Mouse (Mus musculus): Measurements from ENCODE around the gene Ffar3. TPM values are rescaled to one million over a fixed set of nuclear protein-coding genes. Genes with fewer than 3 reads are reported as not detected.

The Ffar3 gene
- not detected for total RNA-seq (2021)
- long read RNA-seq, partial matches to known transcripts: 0 of 1 reads
- long read RNA-seq, other reads (novel, unspliced or antisense): 0 of 1 reads

DNA sequence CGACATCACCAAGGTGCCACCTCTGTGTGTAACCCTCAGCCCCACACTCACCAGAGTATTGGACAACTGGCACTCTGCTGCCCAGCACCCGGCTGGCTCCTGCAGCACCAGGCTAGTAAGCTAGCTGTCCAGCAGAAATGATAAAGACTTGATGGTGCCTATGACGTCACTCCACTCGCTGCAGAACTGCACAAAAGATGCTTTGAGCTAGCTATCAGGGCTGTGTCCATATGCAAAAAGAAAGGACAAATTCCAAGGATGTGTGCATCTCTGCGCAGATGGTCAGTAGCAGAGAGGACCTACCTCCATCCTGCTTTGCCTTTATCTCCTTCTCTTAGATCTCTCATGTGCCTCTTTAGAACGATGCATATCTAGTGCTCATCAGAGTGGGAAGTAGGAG, at the start of gene Ffar3:
Ffar3 (minus strand) TSS at position 101 of the 400 bp plus-strand sequence.
- no peak for DNase-seq (ENCODE audit: low spot score in 2 of 2)

DNA sequence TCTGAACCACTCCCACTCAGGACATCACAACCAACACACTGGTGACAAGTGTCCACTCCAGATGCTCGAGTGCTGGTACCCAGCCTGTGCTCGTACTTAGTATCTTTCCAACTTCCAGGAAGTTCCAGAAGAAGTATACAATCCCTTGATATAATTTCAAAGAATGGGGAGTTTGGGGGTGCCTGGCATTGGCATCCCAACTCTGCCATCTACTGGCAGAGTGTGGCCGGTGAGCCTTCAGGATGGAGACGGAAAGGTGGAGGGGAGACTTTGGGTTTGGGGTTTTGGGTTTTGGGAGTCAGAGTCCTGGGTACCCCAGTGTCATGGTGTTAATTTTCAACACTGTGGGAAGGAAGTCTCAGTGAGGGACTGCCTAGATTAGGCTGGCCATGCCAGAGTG, 48.1 kb upstream of the Ffar3 start:
- DNase-seq (ENCODE audit: low spot score in 2 of 2): peak; percentile 28 to 52

DNA sequence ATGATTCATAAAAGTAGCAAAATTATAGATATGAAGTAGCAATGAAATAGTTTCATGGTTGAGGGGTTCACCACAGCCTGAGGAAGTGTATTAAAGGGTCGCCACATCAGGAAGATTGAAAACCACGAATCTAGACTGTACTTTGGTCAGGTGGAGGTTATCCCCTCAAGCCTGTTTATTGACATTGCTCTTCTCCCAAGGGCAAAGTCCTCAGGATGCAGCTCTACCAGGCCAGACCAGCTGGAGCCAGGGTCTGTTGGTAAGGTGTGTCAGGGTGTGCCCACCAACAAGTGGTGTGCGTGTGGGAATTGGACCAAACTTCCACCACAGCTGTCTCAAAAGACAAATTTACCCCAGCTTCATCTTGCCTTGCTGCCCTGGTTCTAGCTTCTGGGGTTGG, 39.2 kb upstream of the Ffar3 start:
- no peak for DNase-seq (ENCODE audit: low spot score in 2 of 2)

DNA sequence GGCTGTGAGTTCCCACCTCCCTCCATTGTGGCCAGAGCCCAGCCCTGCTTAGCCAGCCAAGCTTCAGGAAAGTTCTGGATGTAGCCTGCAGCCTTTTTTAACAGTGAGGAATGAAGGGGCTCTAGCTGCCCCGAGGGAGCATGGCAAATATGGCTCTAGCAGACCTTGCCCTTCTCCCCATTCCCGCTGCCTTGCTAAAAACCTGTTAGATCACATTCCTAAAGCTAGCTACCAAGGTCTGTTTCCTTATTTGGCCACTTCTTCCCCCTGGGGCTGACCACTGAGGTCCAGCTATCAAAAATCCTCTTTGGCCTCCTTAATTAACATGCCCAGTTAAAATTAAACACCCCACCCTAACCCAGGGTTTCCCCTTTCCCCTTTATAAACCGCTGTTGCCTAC, 36.5 kb upstream of the Ffar3 start:
- DNase-seq (ENCODE audit: low spot score in 2 of 2): no peak

DNA sequence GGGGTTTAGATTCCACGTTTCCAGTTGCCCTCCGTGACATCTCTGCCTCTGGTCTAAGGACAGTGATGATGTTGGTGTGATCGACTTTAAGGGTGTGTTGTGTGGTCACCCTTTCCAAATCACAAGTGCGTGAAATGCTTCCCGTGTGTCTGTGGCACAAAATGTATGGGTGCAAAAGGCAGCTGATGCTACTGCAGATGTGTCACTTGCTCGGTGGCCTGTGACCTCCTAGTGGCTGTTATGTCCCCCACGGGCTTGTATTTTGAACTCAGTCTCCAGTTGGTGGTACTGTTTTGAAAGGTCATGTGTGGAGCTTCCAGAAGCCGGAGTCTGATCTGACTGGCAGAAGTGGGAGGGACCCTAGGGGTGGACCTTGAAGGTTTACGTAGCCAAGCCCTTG, 35.8 kb upstream of the Ffar3 start:
- no peak for DNase-seq (ENCODE audit: low spot score in 2 of 2)

DNA sequence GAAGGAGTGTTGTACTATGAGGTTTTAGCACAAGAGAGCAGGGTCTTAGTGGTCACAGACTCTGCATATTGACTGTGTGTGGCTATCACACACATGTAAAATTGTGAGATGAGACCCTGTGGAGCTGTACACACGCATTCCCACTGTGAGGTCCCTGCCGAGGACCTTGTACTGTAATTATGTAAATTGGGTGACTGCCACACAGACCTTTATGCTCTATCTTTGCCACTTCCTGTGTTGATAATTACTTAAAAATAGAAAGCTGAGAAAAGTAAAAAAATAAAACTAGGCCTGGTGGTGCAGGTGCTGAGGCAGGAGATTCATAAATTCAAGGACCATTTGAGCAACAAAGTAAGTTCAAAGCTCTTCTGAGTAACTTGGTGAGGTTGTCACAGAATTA, 34.7 kb upstream of the Ffar3 start:
- DNase-seq (ENCODE audit: low spot score in 2 of 2): no peak

DNA sequence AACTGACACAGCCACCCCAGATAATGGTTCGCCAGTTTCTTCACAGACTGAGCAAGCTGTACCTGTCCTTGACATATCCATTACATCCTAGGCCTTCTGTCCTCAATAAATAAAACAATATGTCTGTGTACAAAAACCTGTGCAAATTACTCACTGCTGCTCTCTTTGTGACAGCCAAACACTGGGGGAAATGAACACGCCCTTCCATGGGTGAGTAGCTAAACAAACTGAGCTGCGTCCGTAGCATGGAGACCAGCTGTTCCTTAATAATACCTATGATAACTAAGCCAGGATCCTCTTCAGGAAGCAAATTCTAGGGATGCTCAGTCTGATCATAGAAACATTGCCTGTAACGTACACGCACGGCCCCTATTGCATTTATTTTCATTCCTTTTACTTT, 32.8 kb upstream of the Ffar3 start:
- no peak for DNase-seq (ENCODE audit: low spot score in 2 of 2)

DNA sequence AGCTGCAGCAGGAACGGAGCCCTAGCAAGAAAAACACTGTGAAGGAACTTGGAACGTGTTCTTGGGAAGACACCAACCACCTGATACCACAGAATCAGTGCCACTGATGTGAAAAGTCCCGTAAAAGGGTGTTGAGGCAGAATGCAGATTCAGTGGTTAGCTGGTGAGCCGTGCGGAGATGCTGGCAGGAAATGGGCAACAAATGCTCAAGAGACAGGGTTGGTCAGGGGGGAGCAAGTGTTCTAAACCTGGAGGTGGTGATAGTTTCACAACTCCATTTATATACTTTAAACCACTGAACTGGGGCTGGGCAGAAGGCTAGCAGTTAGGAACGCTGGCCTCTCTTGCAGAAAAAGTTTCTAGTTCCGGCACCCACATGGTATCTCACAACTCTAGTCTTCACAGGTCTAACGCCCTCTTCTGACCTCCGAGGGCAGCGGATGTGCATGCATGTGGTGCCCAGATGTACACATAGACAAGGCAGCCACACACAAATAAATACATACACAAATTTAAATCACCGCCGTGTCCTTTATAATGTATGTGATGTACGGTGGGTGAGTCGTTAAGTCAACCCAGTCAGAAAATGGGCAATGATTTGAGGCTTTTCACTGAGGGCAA, 31.7 kb upstream of the Ffar3 start:
- DNase-seq (ENCODE audit: low spot score in 2 of 2): peak; percentile 17 to 21

DNA sequence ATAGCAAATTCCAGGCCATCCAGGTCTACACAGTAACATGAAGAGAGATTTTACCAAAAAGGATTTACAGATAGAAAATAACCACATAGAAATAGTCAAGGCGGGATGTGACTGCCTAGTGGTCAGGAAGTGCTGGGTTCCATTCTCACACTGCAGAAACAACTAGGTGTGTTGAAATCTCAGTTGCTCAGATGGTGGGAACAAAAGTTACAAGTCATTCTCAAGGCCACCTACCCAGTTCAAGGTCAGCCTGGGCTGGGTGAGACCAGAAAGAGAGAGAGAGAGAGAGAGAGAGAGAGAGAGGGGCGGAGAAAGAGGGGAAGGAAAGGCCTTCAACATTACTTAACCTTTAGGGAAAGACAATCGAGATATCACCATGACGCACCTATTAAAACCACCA, 30.9 kb upstream of the Ffar3 start:
- no peak for DNase-seq (ENCODE audit: low spot score in 2 of 2)

DNA sequence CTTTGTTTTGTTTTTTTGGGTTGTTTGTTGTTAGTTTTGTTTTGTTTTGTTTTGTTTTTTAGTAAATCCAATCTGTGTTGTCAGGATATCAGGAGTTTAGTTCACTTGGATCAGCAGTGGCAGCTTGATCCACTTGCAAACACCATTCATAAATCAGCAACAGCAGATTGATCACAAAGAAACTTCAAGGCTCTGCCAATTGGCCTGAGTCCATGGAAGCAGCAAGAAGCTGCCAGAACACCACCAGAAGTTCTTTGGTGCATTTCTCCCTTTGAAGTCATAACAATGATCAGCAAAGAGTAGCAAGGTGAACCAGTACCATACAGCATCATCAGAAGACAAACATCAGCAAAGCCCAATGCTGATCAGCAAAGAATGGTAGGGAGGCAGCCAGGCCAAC, 28.1 kb upstream of the Ffar3 start:
- peak in 1 of 2 experiments; percentile 19 for DNase-seq (ENCODE audit: low spot score in 2 of 2)

DNA sequence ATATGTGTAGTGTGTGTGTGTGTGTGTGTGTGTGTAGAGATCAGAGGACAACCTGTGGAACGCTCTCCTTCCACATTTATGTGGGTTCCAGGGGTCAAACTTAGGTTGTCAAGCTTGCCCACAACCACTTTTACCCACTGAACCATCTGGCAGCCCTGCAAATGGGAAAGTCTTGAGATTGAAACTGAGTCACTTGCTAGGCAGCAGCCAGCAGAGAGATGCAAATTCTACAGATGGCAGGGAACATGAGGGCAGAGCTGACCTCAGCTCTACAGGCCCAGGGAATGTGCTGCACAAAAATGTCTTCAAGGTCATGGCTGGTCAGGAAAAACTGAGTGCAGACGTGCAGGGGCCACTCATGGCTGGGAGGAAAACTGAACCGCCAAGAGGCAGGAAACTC, 25.4 kb upstream of the Ffar3 start:
- DNase-seq (ENCODE audit: low spot score in 2 of 2): no peak

DNA sequence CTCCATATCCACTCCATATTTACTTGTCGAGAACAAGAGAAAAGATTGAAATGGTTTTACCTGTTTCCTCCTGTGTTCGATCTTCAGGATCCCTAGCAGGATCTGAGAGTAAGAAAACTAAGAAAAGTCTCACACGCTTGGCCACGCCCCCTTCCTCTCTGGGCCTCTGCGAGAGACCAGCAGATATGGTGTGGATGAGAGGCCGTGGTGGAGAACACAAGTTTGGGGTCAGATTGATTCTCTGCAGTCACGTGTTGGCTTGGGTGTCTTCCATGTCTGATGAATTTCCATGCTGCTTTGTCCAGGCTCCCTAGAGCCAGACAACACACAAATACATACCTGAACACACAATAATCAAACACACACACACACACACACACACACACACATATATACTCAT, 24.2 kb upstream of the Ffar3 start, which contains the start of gene Cd22:
Cd22 (minus strand) TSS at position 167 of the 400 bp plus-strand sequence.
- DNase-seq (ENCODE audit: low spot score in 2 of 2): no peak

DNA sequence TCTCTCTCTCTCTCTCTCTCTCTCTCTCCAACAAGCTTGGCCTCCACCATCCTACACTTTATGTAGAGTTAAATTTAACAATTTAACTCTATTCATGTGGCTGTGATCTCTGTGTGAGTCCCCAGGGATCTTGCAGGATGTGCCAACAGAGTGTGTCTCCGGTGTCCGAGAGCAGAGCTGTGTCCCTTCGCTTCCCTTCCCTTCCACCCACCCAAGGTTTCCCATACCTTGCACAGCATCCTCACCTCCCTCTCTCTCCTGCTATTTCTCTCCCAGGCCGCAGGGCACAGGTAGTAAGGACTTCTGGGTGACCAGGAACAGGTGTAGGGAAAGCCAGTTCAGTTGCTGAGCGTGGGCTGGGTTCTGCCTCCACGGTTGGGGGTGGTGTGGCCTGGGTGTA, 23.0 kb upstream of the Ffar3 start:
- DNase-seq (ENCODE audit: low spot score in 2 of 2): no peak

DNA sequence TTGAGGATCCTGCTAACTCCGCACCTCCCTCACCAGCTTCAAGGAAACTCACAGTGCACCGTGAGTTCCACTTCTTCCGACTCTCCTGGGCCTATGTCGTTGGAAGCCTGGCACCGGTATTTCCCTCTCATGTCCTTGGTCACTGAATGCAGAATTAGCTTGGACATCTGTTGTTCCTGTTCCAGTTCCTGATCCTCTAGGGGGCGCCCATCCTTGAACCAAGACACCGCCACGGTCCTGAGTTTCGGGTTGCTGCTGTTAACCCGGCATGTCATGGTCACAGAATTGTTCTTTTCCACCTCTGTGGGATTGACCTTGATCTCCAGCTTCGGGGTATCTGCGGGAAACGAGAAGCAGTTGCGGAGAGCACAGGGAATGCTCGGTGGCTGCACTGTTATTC, 17.1 kb upstream of the Ffar3 start:
- peak; percentile 73 to 80 for DNase-seq (ENCODE audit: low spot score in 2 of 2)

DNA sequence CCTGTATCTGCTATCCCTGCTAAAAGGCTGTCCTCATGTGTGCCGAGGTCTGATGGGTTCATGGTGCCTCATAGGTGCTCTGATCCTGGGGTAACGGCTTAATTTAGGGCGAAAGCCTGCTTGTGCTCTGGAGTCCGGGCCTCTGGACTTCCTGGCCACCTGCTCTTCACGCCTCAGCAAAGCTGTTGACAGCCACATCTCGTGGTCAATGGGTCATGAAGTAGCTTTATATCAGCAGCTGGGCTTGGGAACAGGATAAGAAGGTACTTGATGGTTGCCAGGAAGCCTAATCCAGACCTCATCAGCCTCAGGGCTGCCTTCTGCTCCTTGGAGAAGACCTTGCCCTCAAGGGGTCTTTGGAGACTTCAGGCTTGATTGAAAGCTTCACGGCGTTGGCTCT, 7.4 kb upstream of the Ffar3 start:
- DNase-seq (ENCODE audit: low spot score in 2 of 2): no peak

DNA sequence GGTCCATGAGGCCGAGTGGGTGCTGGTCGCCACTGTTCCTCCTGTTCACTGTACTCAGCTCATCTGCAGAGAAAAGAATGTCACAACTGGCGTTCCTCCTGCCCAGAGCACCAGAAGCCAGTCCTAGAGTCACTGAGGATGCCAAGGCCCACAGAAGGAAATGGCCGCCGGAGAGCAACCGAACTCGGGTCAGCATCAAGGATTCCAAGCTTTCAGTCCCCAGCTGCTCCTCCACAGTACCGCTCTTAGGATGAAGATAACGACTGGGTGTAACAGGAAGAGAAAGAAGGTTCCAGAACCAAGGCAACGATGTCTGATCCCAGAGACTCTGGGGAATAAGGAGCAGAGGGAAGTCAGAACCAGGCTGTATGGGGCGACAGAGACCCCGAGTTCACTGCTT, 5.5 kb upstream of the Ffar3 start, which contains the start of gene Ffar1:
Ffar1 (minus strand) TSS at position 101 of the 400 bp plus-strand sequence.
- no peak for DNase-seq (ENCODE audit: low spot score in 2 of 2)

DNA sequence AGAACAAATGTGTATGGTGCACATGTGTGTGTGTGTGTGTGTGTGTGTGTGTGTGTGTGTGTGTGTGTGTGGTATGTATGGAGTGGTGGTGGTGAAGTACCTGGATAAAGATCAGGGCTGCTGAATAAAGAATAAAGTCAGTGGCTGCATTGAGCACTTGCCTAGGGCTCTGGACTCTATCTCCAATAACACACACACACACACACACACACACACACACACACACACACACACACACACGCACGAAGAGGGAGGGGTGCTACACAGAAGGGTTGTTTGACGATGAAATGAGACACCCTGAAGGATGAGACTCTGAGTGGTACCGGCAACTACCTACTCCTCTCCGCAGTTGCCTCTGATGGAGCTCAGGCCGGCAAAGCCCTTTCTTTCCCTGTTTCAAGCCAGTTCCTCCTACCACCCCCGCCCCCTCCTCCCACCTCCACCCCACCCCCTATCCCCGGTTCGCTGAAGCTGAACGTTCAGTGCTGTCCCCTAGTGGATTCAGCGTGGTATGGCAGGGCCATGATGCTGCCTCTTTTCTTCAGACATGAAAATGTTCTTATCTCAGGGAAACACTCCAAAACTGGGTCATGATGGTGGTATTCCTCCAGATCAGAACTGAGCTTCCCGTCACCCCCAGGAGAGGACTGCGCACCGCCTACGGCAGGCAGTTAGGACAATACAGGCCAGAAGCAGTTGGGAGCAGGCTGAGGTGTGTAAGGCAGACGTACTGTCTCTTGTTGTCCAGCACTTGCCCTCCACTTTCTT, 3.8 kb upstream of the Ffar3 start:
- DNase-seq (ENCODE audit: low spot score in 2 of 2): peak; percentile 69 to 73

DNA sequence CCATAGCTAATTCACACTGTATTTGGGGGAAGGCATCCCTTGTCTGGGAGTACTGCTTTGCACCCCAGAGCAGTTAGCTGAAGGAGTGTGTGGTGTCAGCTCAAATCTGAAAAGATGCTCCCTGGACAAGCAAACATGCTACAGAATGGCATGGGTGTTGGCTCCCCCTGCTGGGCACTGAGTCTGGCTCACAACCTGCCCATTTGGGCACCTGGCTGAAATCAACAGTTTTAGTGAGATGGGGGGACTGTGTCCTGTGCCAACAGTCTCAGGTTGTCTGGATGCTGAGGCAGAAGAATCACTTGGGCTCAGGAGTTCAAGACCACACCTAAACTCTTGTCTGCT, 3.3 kb upstream of the Ffar3 start:
- DNase-seq (ENCODE audit: low spot score in 2 of 2): peak; percentile 79 to 84

DNA sequence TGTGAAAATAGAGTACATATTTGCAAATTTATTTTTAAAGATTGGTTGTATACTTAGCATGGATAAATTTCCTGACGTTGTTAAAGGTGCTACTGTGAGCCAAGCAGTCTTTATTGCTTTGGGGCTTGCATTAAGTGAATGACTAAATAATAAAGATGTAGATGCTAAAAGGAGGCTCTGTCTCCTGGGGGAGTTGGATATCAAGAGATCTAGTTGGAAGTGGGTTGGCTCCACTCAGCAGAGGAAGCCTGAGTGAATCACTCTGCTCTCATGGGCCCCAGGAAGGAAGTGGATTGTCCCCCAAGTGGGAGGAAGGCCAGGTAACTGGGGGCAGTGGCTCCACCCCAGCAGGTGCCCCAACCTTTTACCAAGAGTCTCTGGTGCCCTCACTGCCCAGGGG, 1.8 kb upstream of the Ffar3 start:
- DNase-seq (ENCODE audit: low spot score in 2 of 2): no peak

DNA sequence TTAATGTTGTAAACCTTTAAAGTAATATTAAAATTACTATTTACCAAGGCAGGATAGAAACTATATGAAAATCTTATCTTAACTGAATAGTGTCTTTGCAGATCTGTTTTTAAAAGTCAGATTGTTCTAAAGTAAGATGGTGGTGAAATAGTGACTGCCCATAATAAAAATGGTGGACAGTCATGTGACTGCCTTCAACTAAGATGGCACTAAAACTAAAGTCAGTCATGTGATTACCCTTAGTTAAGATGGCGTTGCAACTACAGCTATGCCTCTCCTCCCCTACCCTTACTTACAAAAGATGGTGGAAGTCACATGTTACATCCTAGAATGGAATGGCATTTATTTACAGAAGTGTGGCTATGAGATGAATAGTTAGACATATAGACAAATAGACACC, 4.6 kb downstream of the Ffar3 start:
- no peak for DNase-seq (ENCODE audit: low spot score in 2 of 2)

DNA sequence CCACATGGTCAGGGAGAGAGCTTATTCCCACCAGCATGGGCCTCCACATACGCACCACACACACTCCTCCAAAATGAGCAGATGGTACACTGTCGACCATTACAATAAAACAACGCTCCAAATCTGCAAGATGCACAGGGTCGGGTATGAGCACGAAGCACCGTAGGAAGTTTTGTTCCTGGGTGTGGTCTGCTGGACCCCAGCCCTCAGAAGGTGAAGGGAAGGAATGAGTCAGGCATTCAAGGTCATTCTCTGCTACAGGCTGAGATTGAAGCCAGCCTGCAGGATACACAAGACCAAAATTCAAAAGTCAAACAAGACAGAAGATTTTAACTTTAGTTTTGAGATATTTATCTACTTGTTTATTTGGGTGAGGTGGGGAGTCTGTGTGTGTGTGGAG, 8.0 kb downstream of the Ffar3 start:
- no peak for DNase-seq (ENCODE audit: low spot score in 2 of 2)

DNA sequence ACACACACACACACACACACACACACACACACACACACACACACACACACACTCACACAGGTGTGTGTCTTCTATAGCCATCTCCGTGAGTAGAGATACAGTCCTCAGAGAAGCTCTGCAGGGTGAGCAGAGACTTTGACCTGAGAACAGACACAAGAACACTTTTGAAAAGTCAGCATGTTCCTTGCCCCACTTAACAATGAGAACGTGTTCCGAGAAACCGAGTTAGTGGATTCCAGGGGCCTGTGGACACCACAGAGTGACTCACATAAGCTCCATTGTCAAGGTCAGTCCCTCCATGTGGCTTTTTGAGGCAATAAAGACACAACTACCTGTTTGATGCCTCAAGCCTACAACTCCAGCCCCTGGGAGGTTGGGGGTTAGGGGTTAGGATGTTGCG, 8.6 kb downstream of the Ffar3 start:
- DNase-seq (ENCODE audit: low spot score in 2 of 2): no peak

DNA sequence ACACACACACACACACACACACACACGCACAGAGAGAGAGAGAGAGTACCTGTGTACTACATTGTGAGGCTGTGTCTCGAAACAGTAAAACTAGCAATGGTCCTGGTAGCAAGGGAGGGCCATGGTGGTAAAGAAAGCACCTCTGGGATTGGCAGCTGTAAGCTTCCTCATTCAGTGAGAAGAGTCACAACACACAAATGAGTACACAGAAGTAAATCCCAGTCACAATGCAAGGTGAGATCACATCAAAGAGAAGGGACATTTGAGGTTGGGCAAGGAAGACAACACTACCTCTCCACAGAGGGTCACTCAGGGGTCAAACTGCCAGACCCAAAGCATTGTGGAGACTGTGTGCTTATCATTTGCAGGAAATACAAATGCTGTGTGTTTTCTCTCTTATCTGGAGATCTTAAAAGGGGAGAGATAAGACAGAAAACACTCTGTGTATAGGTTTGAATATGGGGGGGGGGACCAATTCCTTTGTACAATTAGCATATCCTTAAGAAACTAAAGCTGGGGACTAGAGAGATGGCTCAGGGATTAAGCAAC, 9.4 kb downstream of the Ffar3 start:
- DNase-seq (ENCODE audit: low spot score in 2 of 2): no peak

Measured in layer of hippocampus, postnatal 10 days (tissue).